Mouse (Mus musculus): ENCODE results near the gene Ror1. TPM values are rescaled to one million over a fixed set of nuclear protein-coding genes. Genes with fewer than 3 reads are reported as not detected.

Ror1 gene
- polyA plus RNA-seq, 1 experiment from 2014 or later: 13.9 TPM

- Histone ChIP-seq H3K9me3 (replicated peaks) (no peaks in the 10 kb centered on the region), H3K4me2 (no peak overlapping the region), H3K27ac (ENCODE audit: poor library complexity, severe bottlenecking) (no peak overlapping the region), H3K4me1 (replicated peaks) (peaks cover 24% of the 10 kb centered on the region), H3K27me3 (replicated peaks) (no peaks in the 10 kb centered on the region), H3K36me3 (no peaks in the 10 kb centered on the region), H3K9ac (no peak overlapping the region), H3K4me3 (no peak overlapping the region)
- WGBS: 41% methylated on average over 6 of the region's 6 CpGs
- ATAC-seq (ENCODE audit: insufficient number of reproducible peaks, low FRiP score): no peak
Observed at GRCm38 (mm10) chr4:100191483-100191882, 95.9 kb downstream of the Ror1 start.

- H3K9ac ChIP-seq: no peak overlapping the region
- H3K4me2 ChIP-seq: no peak overlapping the region
- no peaks in the 10 kb centered on the region for H3K27me3 ChIP-seq (replicated peaks)
- H3K9me3 ChIP-seq (replicated peaks): no peaks in the 10 kb centered on the region
- ATAC-seq (ENCODE audit: insufficient number of reproducible peaks, low FRiP score): no peak
- peaks cover 26% of the 10 kb centered on the region for H3K4me1 ChIP-seq (replicated peaks)
- WGBS: 80% methylated on average over 3 of the region's 3 CpGs
- H3K36me3 ChIP-seq: no peaks in the 10 kb centered on the region
- no peak overlapping the region for H3K4me3 ChIP-seq
- H3K27ac ChIP-seq (ENCODE audit: poor library complexity, severe bottlenecking): no peak overlapping the region
Observed at GRCm38 (mm10) chr4:100194136-100194535, 98.5 kb downstream of the Ror1 start.

GRCm38 (mm10) chr4:100196255-100196793 lies 100.7 kb downstream of the Ror1 start:
- no peak overlapping the region for H3K9ac ChIP-seq
- WGBS: 77% methylated on average over 5 of the region's 5 CpGs
- no peak overlapping the region for H3K27ac ChIP-seq (ENCODE audit: poor library complexity, severe bottlenecking)
- no peak overlapping the region for H3K4me3 ChIP-seq
- ATAC-seq (ENCODE audit: insufficient number of reproducible peaks, low FRiP score): no peak
- H3K9me3 ChIP-seq (replicated peaks): no peaks in the 10 kb centered on the region
- no peaks in the 10 kb centered on the region for H3K36me3 ChIP-seq
- H3K27me3 ChIP-seq (replicated peaks): no peaks in the 10 kb centered on the region
- peaks cover 32% of the 10 kb centered on the region for H3K4me1 ChIP-seq (replicated peaks)
- H3K4me2 ChIP-seq: no peak overlapping the region

- H3K4me3 ChIP-seq: no peak overlapping the region
- H3K4me1 ChIP-seq (replicated peaks): peaks cover 27% of the 10 kb centered on the region
- no peak overlapping the region for H3K9ac ChIP-seq
- WGBS: 27% methylated on average over 2 of the region's 2 CpGs
- no peaks in the 10 kb centered on the region for H3K36me3 ChIP-seq
- no peaks in the 10 kb centered on the region for H3K27me3 ChIP-seq (replicated peaks)
- H3K4me2 ChIP-seq: no peak overlapping the region
- H3K9me3 ChIP-seq (replicated peaks): no peaks in the 10 kb centered on the region
- no peak overlapping the region for H3K27ac ChIP-seq (ENCODE audit: poor library complexity, severe bottlenecking)
- ATAC-seq (ENCODE audit: insufficient number of reproducible peaks, low FRiP score): no peak
Observed at GRCm38 (mm10) chr4:100198275-100198674, 102.7 kb downstream of the Ror1 start.

GRCm38 (mm10) chr4:100201322-100201721 lies 105.7 kb downstream of the Ror1 start:
- 57% methylated on average over 2 of the region's 2 CpGs for WGBS
- Histone ChIP-seq H3K4me2 (no peak overlapping the region), H3K4me3 (no peak overlapping the region), H3K27me3 (replicated peaks) (peaks cover 5% of the 10 kb centered on the region; the same call in 1 of the 2 replicates), H3K9me3 (replicated peaks) (no peaks in the 10 kb centered on the region), H3K36me3 (no peaks in the 10 kb centered on the region), H3K4me1 (replicated peaks) (peaks cover 33% of the 10 kb centered on the region), H3K9ac (no peak overlapping the region), H3K27ac (ENCODE audit: poor library complexity, severe bottlenecking) (no peak overlapping the region)
- no peak for ATAC-seq (ENCODE audit: insufficient number of reproducible peaks, low FRiP score)

- no peak overlapping the region for H3K27ac ChIP-seq (ENCODE audit: poor library complexity, severe bottlenecking)
- 47% methylated on average over 5 of the region's 5 CpGs for WGBS
Observed at GRCm38 (mm10) chr4:100203066-100203465, 107.5 kb downstream of the Ror1 start.

GRCm38 (mm10) chr4:100203688-100204087 lies 108.1 kb downstream of the Ror1 start:
- no peak for ATAC-seq (ENCODE audit: insufficient number of reproducible peaks, low FRiP score)
- no peak overlapping the region for H3K9ac ChIP-seq
- H3K4me2 ChIP-seq: no peak overlapping the region
- H3K36me3 ChIP-seq: no peaks in the 10 kb centered on the region
- H3K4me3 ChIP-seq: no peak overlapping the region
- 59% methylated on average over 5 of the region's 5 CpGs for WGBS
- peaks cover 8% of the 10 kb centered on the region; the same call in 1 of the 2 replicates for H3K27me3 ChIP-seq (replicated peaks)
- H3K27ac ChIP-seq (ENCODE audit: poor library complexity, severe bottlenecking): no peak overlapping the region
- peaks cover 20% of the 10 kb centered on the region for H3K4me1 ChIP-seq (replicated peaks)
- H3K9me3 ChIP-seq (replicated peaks): no peaks in the 10 kb centered on the region

More at GRCm38 (mm10) chr4:100203066-100203465, 107.5 kb downstream of the Ror1 start:
- Histone ChIP-seq H3K4me2 (no peak overlapping the region), H3K36me3 (no peaks in the 10 kb centered on the region), H3K9me3 (replicated peaks) (no peaks in the 10 kb centered on the region), H3K9ac (no peak overlapping the region), H3K4me3 (no peak overlapping the region), H3K4me1 (replicated peaks) (peaks cover 21% of the 10 kb centered on the region), H3K27me3 (replicated peaks) (peaks cover 8% of the 10 kb centered on the region; the same call in 1 of the 2 replicates)
- no peak for ATAC-seq (ENCODE audit: insufficient number of reproducible peaks, low FRiP score)

GRCm38 (mm10) chr4:100204381-100204780 lies 108.8 kb downstream of the Ror1 start:
- no peak for ATAC-seq (ENCODE audit: insufficient number of reproducible peaks, low FRiP score)
- Histone ChIP-seq H3K36me3 (no peaks in the 10 kb centered on the region), H3K4me3 (no peak overlapping the region), H3K4me1 (replicated peaks) (peaks cover 27% of the 10 kb centered on the region), H3K27me3 (replicated peaks) (peaks cover 8% of the 10 kb centered on the region; the same call in 1 of the 2 replicates), H3K9me3 (replicated peaks) (no peaks in the 10 kb centered on the region), H3K4me2 (no peak overlapping the region), H3K27ac (ENCODE audit: poor library complexity, severe bottlenecking) (no peak overlapping the region), H3K9ac (no peak overlapping the region)
- WGBS: 75% methylated on average over 12 of the region's 12 CpGs

GRCm38 (mm10) chr4:100208081-100208480 lies 112.5 kb downstream of the Ror1 start:
- ATAC-seq (ENCODE audit: insufficient number of reproducible peaks, low FRiP score): no peak
- Histone ChIP-seq H3K4me3 (no peak overlapping the region), H3K27me3 (replicated peaks) (peaks cover 17% of the 10 kb centered on the region), H3K9me3 (replicated peaks) (no peaks in the 10 kb centered on the region), H3K9ac (no peak overlapping the region), H3K4me1 (replicated peaks) (peaks cover 21% of the 10 kb centered on the region), H3K36me3 (no peaks in the 10 kb centered on the region), H3K4me2 (no peak overlapping the region), H3K27ac (ENCODE audit: poor library complexity, severe bottlenecking) (no peak overlapping the region)
- WGBS: 34% methylated on average over 4 of the region's 4 CpGs

GRCm38 (mm10) chr4:100209106-100209505 lies 113.5 kb downstream of the Ror1 start:
- H3K4me3 ChIP-seq: no peak overlapping the region
- no peak overlapping the region for H3K4me2 ChIP-seq
- no peak overlapping the region for H3K9ac ChIP-seq
- WGBS: 68% methylated on average over 4 of the region's 4 CpGs
- no peak overlapping the region for H3K27ac ChIP-seq (ENCODE audit: poor library complexity, severe bottlenecking)
- peaks cover 17% of the 10 kb centered on the region for H3K27me3 ChIP-seq (replicated peaks)
- peaks cover 15% of the 10 kb centered on the region for H3K4me1 ChIP-seq (replicated peaks)
- no peaks in the 10 kb centered on the region for H3K9me3 ChIP-seq (replicated peaks)
- no peak for ATAC-seq (ENCODE audit: insufficient number of reproducible peaks, low FRiP score)
- H3K36me3 ChIP-seq: no peaks in the 10 kb centered on the region

- Histone ChIP-seq H3K36me3 (no peaks in the 10 kb centered on the region), H3K9ac (no peak overlapping the region), H3K27ac (ENCODE audit: poor library complexity, severe bottlenecking) (no peak overlapping the region), H3K27me3 (replicated peaks) (peaks cover 12% of the 10 kb centered on the region), H3K4me1 (replicated peaks) (peaks cover 23% of the 10 kb centered on the region), H3K9me3 (replicated peaks) (no peaks in the 10 kb centered on the region), H3K4me3 (no peak overlapping the region), H3K4me2 (no peak overlapping the region)
- WGBS: 54% methylated on average over 4 of the region's 4 CpGs
- no peak for ATAC-seq (ENCODE audit: insufficient number of reproducible peaks, low FRiP score)
Observed at GRCm38 (mm10) chr4:100211331-100211730, 115.7 kb downstream of the Ror1 start.

Data from heart, embryonic 12.5 days (tissue).